Mouse (Mus musculus): ENCODE data around the gene Cxcl13.
A peak's percentile ranks its signal among the peaks of the same experiment; 100 is the strongest.
"Not testable (repeated sequence)": the region's sequence is repeated elsewhere in the genome, so short reads cannot be mapped to it uniquely, and the experiment has no call there.

Cxcl13 gene

GRCm38 (mm10) chr5:95956651-95957050 is at the start of gene Cxcl13:
Gene Cxcl13, plus strand, starts transcription at chr5:95956951.
- DNase-seq, result peak; percentile 70

- no peak for DNase-seq
Measured at GRCm38 (mm10) chr5:95911006-95911405, 45.7 kb upstream of the Cxcl13 start.

- peak; percentile 91 for DNase-seq
Measured at GRCm38 (mm10) chr5:95918491-95918890, 38.3 kb upstream of the Cxcl13 start.

DNA sequence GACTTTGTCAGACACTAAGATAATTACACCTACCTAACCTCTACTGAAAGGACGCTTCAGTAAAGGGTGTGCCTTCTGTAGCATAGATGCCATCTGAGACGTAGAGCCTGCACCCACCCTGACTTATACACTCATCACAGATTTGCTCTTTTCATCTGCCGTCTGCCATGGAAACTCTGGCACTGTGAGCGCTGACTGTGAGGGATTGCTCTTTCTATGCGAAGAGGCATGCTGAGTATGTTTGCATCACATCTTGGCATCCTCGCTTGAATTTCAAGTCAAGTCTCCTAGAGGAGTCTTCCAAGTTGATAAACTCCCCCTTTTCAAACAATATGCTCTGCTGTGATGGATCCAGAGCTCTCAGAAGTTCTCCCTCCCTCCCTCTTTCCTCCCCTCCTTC is 32.7 kb upstream of the Cxcl13 start:
- peak; percentile 55 for DNase-seq

DNA sequence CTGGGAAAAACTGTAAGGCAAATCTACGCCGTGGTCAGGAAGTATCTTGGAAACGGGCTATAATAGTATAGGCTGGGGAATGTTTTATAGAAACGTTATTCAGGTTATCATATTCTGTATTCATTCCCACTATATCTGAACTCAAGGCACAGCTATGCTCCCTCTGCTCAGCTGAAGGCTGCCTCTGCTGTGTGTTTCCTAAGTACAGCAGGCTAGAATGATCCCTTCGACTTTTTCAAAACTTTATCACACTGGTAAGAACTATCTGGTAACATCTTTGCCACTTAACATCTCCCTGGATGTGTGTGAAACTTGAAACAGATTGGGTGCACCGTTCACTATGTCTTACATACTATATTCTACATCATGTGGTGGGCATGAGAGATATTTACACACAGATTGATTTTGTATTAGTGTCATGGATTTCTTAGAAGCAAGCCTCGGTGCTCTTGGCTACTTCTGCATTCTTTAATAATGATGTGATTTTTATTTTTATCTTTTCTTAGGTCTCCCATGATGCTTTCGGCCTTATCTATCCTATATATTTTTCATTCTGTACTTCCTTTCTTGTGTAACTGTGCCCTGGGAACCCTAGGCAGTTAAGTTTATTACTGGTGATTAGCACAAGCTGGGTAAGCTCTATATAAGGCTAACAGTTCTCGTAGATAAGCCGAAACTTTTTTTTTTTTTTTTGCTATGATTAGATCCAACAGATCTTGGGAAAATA is 31.4 kb upstream of the Cxcl13 start:
- DNase-seq, result peak; percentile 5

DNA sequence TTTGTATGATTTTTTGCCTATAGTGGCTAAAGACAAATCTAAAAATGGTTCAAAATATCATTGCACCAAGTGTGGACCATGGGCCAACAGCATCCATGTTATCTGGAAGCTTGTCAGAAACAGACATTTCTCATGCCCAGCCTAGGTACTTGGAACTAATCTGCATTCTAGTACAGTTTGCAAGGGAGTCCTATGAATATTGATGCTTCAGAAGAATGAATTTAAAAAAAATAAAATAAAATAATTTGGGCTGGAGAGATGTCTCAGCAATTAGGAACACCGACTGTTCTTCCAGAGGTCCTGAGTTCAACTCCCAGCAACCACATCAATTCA is 30.9 kb upstream of the Cxcl13 start:
- DNase-seq, result no peak

DNA sequence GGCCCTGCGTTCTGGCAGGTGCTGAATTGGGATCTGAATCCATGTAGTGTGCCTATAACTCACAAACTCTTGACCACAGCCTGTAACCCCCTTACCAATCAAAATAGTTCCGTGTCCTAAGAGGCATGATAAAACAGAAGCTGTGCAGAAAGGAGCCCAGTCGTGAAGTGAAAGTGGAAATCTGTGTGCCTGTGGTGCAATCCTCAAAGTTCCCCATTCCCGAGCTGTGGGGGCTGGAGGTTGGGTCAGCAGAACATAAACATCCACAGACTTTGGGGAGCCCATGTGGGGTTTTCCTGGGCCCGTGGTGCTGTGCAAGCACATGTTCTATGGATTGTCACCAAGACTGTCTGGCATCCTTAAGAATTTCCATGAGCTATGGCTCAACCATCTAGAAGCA is 21.7 kb upstream of the Cxcl13 start:
- peak; percentile 95 for DNase-seq

- peak; percentile 63 for DNase-seq
Measured at GRCm38 (mm10) chr5:95936068-95936467, 20.7 kb upstream of the Cxcl13 start.

- DNase-seq, result peak; percentile 13
Measured at GRCm38 (mm10) chr5:95937129-95937528, 19.6 kb upstream of the Cxcl13 start.

DNA sequence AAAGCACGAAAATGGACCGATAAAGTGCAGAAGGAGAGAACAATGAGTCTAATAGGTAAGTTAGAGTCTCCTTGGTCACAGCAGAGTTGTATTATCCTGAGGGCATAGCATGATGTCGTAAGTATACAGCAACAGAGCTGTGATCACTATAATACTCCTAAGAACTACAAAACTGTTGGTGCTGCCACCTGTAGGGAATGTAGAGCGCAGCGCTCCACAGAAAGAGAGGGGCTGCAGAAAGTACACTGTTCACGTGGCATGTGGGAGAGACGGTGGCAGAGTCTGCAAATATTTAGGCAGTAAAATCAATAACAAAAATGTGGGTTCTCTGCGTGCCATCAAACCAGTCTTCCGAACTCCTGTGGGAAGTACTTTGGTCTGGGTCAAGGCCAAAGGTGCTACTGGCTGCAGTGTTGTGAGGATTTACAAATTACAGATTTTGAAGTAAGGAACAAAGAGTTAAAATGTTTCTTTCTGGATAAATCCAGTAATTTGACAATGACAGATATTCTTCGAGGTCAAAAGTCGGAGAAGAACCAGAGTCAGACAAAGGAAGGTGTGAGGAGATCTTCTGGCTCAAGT is 18.6 kb upstream of the Cxcl13 start:
- peak; percentile 70 for DNase-seq

GRCm38 (mm10) chr5:95940682-95941221 is 16.0 kb upstream of the Cxcl13 start:
- DNase-seq, result peak; percentile 76

DNA sequence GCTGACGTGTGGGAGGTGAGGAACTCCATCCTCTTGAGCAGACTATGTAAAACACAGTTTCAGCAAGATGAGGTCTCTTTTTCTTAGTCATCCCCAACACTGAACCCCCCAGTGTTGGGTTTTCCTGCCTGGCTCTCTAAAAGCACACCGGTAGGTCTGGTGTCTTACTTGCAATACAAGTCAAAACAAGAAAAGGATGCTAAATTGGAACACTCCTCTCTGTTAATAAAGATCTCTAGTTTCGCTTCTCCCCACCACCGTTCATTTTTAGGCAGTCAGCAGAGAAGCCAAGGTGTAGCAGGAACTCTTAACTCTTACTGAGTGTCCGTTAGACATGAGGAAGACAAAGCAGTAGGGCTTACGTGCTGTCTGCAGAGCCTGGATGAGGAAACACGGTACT is 15.2 kb upstream of the Cxcl13 start:
- DNase-seq, result peak; percentile 85

GRCm38 (mm10) chr5:95945120-95945519 is 11.6 kb upstream of the Cxcl13 start:
- DNase-seq, result peak; percentile 21

GRCm38 (mm10) chr5:95946344-95946743 is 10.4 kb upstream of the Cxcl13 start:
- no peak for DNase-seq

DNA sequence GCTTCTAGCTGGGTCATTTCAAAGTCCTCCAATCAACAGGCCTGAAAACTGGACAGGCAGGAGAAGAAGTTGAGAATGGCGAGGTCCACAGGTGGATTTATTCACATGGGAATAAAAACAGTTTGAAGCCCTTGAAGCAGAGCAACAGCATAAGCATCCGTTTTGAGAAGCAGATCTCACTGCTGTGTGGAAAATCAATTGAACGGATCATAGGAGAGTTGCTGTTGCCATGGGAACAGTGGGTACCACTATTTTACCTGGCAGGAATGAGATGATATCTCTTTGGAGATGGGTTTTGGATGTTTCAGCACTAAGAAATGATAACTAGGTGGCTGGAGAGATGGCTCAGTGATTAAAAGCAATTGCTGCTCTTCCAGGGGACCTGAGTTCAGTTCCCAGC is 8.1 kb upstream of the Cxcl13 start:
- DNase-seq, result peak; percentile 27

DNA sequence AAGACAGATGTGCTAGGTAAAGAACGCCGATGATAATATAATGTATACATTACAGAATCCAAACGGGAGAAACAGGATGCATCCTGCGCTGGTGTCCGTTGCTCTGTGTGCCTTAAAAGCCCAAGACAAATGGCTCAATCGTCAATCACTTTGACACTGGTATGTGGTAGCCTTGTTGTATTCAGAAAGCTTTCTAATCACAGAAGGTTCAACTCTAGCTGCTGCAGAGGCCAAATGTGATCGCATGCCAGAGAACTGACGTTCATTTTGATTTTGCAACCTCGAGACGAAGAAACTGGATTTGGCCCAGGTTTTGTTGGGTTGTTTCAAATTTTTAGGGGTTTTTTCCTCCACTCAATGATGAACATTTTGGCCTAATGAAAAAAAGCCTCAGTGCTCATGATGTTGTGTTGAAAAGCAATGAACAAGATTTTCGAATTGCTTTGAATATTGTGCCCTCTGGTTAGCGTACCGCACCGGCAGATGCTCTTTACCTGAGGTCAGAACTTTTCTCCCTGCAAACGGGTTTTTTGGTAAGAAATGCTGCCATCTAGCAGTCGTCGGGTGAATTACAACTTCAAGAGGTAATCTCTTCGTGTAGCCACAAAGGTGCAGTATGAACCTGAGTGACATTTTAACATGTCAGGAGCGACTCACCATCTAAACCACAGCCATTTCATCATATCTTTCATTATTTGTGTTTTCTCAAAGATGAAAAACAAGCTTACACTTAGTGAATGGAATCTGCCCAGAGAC is 6.6 kb upstream of the Cxcl13 start:
- DNase-seq, result peak; percentile 51

DNA sequence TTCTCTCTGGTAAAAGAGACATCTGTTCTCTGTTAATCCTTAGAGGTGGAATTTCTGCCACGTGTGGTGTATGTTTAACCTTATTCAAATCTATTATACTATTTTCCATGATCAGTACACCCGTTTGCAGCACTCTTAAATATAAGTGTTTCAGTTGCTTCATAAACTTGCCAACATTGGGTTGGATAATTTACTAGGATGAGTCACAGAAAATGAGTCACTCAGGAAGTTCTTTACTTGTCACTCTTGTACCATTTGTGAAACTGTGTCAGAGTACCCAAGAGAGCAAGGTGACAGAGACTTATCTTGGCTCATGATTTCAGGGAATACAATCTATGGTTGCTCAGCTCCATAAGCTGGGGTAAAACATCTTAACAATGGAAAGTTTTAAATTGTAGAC is 8.2 kb downstream of the Cxcl13 start:
- no peak for DNase-seq

DNA sequence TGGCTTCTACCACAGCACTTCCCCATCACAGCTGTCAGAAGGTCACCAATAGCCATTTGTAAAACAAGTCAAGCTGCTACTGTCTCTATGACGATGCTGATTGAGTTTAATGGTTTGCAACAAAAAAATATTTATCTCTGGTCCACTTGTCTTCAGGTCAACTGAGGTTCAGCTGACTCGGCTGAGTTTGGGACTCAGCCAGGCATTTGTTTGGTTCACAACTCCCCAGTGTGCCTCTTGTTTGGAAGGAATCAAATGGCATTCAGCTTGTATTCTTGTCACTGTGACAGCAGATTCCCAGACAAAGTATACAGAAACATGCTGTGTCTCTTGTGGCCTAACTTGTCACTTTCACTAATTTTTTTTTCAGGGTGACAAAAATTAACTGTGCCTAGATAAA is 9.9 kb downstream of the Cxcl13 start:
- no peak for DNase-seq

GRCm38 (mm10) chr5:95970845-95971244 is 14.1 kb downstream of the Cxcl13 start:
- no peak for DNase-seq

DNA sequence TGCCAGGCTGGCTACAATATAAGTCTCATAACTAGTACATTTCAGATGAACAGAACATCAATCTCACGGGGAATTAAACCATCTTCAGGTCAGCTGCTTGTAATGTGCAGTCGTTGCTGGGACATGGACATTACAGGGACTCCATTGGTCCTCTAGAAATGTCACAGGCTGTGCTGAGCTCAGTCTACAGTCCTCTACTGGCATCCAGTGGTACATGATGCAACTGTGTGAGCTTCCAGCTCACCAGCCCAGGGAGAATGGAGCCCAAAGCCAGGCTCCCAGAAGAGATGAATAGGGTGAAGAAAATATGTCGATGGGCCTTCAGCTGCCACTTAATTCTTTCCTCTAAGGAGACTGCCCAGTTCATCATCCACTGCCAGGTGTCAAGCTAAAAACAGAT is 15.5 kb downstream of the Cxcl13 start:
- no peak for DNase-seq

DNA sequence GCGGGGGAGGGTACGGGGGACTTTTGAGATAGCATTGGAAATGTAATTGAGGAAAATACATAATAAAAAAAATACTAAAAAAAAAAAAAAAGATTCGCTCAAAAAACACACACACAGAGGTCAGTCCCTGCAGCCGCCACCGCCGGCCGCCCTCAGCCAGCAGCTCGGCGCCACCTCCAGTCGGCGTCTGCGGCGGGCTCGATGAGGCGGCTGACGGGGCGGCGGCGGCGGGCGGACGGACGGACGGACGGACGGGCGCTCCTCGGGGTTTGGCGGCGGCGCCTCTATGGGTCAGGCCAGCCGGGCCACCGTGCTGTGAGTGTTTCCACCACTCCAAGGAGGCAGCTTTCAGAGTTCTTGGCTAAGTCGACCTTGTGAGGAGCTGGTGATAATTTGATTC is 17.1 kb downstream of the Cxcl13 start:
- DNase-seq, result not testable (repeated sequence)

DNA sequence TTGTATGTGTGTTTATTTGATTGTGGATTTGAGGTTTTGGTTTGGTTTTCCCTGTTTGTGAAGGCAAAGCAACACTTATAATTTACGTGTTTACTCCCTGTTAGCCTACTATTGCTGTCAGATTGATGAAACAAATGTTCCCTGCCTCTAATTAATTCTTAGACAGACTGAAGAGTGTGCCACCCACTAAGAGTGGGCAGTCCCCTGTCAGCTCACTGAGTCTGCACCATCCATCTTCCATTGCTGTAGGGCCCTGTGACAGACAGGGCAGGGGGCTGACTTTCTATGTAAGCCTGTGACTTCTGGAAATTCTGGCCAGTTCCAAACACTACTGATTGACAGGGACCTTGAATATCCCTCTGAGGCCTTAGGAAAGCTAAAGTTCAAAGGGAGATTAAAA is 19.5 kb downstream of the Cxcl13 start:
- peak; percentile 74 for DNase-seq

DNA sequence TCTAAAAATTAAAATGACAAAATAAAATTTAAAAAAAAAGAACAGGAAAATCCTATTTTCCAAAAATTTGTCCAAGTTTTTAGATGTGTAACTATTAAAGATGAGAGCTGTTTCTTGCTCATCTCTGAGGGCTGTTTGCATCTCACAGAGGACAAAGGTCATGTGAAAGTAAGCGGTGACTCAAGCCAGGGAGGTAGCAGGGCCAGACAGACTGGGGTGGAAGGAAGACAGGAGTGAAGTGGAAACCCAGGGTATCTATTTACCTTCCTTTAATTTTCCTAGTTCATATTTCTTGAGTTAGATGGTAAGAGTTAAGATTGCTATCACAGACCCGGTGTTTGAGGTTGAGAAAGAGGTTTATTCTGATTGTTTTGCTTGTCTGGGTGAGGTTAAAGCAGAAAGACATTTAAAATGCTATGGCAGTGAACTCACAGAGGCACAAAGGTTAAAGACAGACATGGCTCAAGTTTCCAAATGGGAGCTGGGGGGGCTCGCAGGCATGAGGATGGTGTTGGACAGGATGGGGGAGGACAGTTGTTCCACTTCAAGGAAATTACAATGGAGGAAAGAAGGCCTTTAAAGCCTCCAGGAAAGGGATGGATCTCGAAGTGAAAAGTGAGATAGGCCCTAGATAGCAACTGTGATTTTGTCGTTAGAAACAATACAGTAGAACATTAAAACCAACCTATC is 27.2 kb downstream of the Cxcl13 start:
- no peak for DNase-seq
